Mouse (Mus musculus): Measurements from ENCODE around the gene Myh7. TPM values are rescaled to one million over a fixed set of nuclear protein-coding genes. Genes with fewer than 3 reads are reported as not detected.
"Not testable (repeated sequence)": the region's sequence is repeated elsewhere in the genome, so short reads cannot be mapped to it uniquely, and the experiment has no call there.

Gene Myh7
- total RNA-seq, 2 experiments from 2014 or later, result 602 to 1,083 TPM

GRCm38 (mm10) chr14:55007120-55007908 lies 12.9 kb upstream of the Myh7 start:
- intact Hi-C loops (cut with DNase I; ENCODE audit: low total_unique reads), result loop anchor here (5.0 kb wide), 1 partner anchor 60 kb away; no protein-coding TSS in a partner anchor
- DNase-seq, result no peak

- intact Hi-C loops (cut with DNase I; ENCODE audit: low total_unique reads), result loop anchor here (5.0 kb wide), 1 partner anchor 59 kb away; no protein-coding TSS in a partner anchor
- no peak for DNase-seq
These were observed 12.1 kb upstream of the Myh7 start for GRCm38 (mm10) chr14:55006541-55006940.

GRCm38 (mm10) chr14:55005967-55006366 lies 11.5 kb upstream of the Myh7 start:
- no peak for DNase-seq
- intact Hi-C loops (cut with DNase I; ENCODE audit: low total_unique reads), result loop anchor here (5.0 kb wide), 1 partner anchor 59 kb away; no protein-coding TSS in a partner anchor

GRCm38 (mm10) chr14:55005506-55005905 lies 11.1 kb upstream of the Myh7 start:
- DNase-seq, result no peak
- intact Hi-C loops (cut with DNase I; ENCODE audit: low total_unique reads), result loop anchor here (5.0 kb wide), 1 partner anchor 58 kb away; no protein-coding TSS in a partner anchor

- intact Hi-C loops (cut with DNase I; ENCODE audit: low total_unique reads), result no loop called here
- peak; percentile 20 for DNase-seq
These were observed 9.7 kb upstream of the Myh7 start for GRCm38 (mm10) chr14:55003878-55004855.

GRCm38 (mm10) chr14:55002687-55003120 lies 8.3 kb upstream of the Myh7 start:
- intact Hi-C loops (cut with DNase I; ENCODE audit: low total_unique reads), result no loop called here
- DNase-seq, result no peak

- DNase-seq, result no peak
- intact Hi-C loops (cut with DNase I; ENCODE audit: low total_unique reads), result no loop called here
These were observed 7.7 kb upstream of the Myh7 start for GRCm38 (mm10) chr14:55001938-55002686.

GRCm38 (mm10) chr14:55001446-55001845 lies 7.0 kb upstream of the Myh7 start:
- intact Hi-C loops (cut with DNase I; ENCODE audit: low total_unique reads), result no loop called here

GRCm38 (mm10) chr14:55000814-55001213 lies 6.4 kb upstream of the Myh7 start:
- no peak for DNase-seq
- intact Hi-C loops (cut with DNase I; ENCODE audit: low total_unique reads), result no loop called here

More at GRCm38 (mm10) chr14:55001446-55001845, 7.0 kb upstream of the Myh7 start:
- no peak for DNase-seq

GRCm38 (mm10) chr14:54999868-55000267 lies 5.4 kb upstream of the Myh7 start:
- intact Hi-C loops (cut with DNase I; ENCODE audit: low total_unique reads), result loop anchor here (10.0 kb wide), 1 partner anchor 165 kb away; no protein-coding TSS in a partner anchor
- DNase-seq, result not testable (repeated sequence)

GRCm38 (mm10) chr14:54998680-54999079 lies 4.3 kb upstream of the Myh7 start:
- intact Hi-C loops (cut with DNase I; ENCODE audit: low total_unique reads), result loop anchor here (10.0 kb wide), 1 partner anchor 164 kb away; no protein-coding TSS in a partner anchor
- DNase-seq, result no peak

- intact Hi-C loops (cut with DNase I; ENCODE audit: low total_unique reads), result loop anchor here (10.0 kb wide), 1 partner anchor 162 kb away; no protein-coding TSS in a partner anchor
- no peak for DNase-seq
These were observed 2.9 kb upstream of the Myh7 start for GRCm38 (mm10) chr14:54997297-54997696.

- intact Hi-C loops (cut with DNase I; ENCODE audit: low total_unique reads), result loop anchor here (10.0 kb wide), 1 partner anchor 162 kb away; no protein-coding TSS in a partner anchor
- no peak for DNase-seq
These were observed 2.4 kb upstream of the Myh7 start for GRCm38 (mm10) chr14:54996793-54997192.

- no peak for DNase-seq
- intact Hi-C loops (cut with DNase I; ENCODE audit: low total_unique reads), result loop anchor here (10.0 kb wide), 1 partner anchor 161 kb away; no protein-coding TSS in a partner anchor
These were observed 1.2 kb upstream of the Myh7 start for GRCm38 (mm10) chr14:54995457-54996138.

- intact Hi-C loops (cut with DNase I; ENCODE audit: low total_unique reads), result loop anchor here (10.0 kb wide), 1 partner anchor 160 kb away; no protein-coding TSS in a partner anchor
- DNase-seq, result no peak
These were observed 402 bp upstream of the Myh7 start for GRCm38 (mm10) chr14:54994869-54995186.

- DNase-seq, result no peak
- intact Hi-C loops (cut with DNase I; ENCODE audit: low total_unique reads), result loop anchor here (10.0 kb wide), 1 partner anchor 159 kb away; no protein-coding TSS in a partner anchor
These were observed 790 bp downstream of the Myh7 start for GRCm38 (mm10) chr14:54993636-54994035.

- DNase-seq, result no peak
- intact Hi-C loops (cut with DNase I; ENCODE audit: low total_unique reads), result loop anchor here (10.0 kb wide), 1 partner anchor 157 kb away; no protein-coding TSS in a partner anchor
These were observed 2.2 kb downstream of the Myh7 start for GRCm38 (mm10) chr14:54992196-54992595.

GRCm38 (mm10) chr14:54989886-54990441 lies 4.5 kb downstream of the Myh7 start:
- no peak for DNase-seq

More at GRCm38 (mm10) chr14:54989886-54990441, 4.5 kb downstream of the Myh7 start:
- intact Hi-C loops (cut with DNase I; ENCODE audit: low total_unique reads), result loop anchor here (10.0 kb wide), 1 partner anchor 155 kb away; no protein-coding TSS in a partner anchor
